Mouse (Mus musculus) brain, embryonic 14.5 days (tissue): ENCODE measurements around the gene Dcaf6. TPM values are rescaled to one million over a fixed set of nuclear protein-coding genes. Genes with fewer than 3 reads are reported as not detected.

Experiments used
- DNase-seq: peaks from one replicate; pipeline ENCODE4 v3.0.0-alpha.2; 2011; ENCODE audit warnings: low read depth
- CTCF ChIP-seq: fragments of 200-500 bp; IDR thresholded peaks from 2 replicates; pipeline ENCODE4 v1.5.1; 2012; ENCODE audit warnings: inconsistent platforms, mild to moderate bottlenecking, moderate library complexity, borderline replicate concordance; ENCODE audit not compliant: insufficient read depth, insufficient read length; ENCODE audit errors: extremely low read depth
- POLR2A ChIP-seq: fragments of 200-500 bp; IDR thresholded peaks from 2 replicates; pipeline ENCODE4 v1.6.1; 2012; ENCODE audit warnings: mild to moderate bottlenecking, inconsistent platforms, borderline replicate concordance; ENCODE audit not compliant: poor library complexity, insufficient read depth, insufficient read length, severe bottlenecking; ENCODE audit errors: extremely low read depth
- polyA plus RNA-seq: library from polyadenylated mRNA; depleted of rRNA; stranded (reverse); fragments of >200 nt; gene quantifications from 2 replicates; pipeline ENCODE4 v1.2.3, GENCODE M21; 2012; rRNA removed

The Dcaf6 gene
- 25.7 and 27.4 TPM in 2 replicates for polyA plus RNA-seq

- peak; percentile 99 for DNase-seq
- TF ChIP-seq CTCF (no peak), POLR2A (peak; percentile 50)
Observed at GRCm38 (mm10) chr1:165460360-165460800, at the start of gene Dcaf6, which contains the start of gene Mpc2. Gene Dcaf6 (minus strand): TSS chr1:165460475. Gene Mpc2 (plus strand): TSS chr1:165460637.

DNA sequence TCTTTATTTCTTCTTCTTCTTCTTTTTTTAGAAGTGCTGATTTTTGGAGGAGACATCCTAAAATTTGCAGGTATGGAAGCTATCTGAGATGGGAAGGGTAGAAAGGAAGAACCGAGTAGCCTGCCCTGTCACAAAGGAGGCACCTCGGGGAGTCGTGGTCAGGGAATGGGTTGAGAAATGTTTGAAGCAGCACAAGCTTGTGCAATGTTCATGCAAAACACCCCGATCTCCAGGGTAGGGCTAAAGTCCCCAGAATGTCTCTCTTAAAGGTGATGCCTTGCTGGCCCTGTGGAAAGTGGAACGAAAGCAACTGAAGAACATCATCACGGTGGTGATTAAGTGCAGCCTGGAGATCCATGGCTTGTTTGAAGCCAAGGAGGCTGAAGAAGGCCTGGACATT lies 46.0 kb upstream of the Dcaf6 start:
- DNase-seq: no peak
- no peak for TF ChIP-seq CTCF
- TF ChIP-seq POLR2A: no peak

DNA sequence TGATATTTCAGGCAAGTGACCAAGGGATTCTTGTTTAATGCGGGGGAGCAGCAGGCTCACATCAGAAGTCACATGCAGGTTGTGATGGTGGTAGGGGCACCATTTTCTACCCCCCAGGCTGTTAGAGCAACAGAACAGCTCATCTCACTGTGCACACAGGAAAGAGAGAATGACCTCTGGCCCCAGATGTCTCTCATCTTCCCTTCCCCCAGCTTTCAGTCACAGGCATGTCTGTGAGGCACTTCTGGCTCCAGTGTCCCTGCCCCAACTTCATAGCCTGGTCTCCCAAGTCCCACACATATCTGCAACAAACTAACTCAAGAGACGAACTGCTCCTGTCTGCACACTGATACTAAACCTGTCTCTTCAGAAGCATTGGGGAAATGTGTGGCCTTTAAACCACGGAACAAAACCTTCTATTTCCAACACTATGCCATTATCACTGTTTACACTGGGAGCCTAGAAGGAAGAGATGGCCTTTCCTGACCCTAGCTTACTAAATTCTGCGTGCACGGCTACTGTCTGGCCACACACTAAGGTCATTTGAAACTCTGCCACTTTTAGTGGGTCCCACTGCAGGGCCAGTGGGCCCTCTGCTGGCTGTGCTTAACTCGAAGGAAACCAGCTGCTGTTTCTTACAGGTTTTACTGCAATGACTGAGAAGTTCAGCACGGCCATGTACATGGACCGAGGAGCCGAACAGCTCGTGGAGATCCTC lies 43.2 kb upstream of the Dcaf6 start:
- no peak for TF ChIP-seq POLR2A
- TF ChIP-seq CTCF: peak; percentile 33; the same call in 1 of the 2 replicates
- DNase-seq: peak; percentile 10

DNA sequence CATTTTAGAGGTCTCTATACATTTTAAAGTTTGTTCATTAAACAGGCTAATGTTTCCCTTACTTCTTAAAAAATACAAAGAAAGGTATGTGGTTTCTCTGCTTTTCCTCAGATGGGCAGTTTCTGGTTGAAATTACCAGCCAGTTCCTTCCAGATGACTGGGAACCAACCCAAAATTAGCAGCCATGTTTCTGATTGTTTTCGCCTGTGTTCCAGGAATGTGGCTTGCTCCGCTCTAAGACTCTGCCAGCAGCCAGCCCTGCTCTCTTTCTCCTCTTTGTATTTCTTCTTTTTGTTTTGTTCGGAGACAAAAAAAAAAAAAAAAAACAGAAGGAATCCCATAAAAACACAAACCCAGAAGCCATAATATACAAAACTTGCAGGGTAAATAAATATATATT lies 38.6 kb upstream of the Dcaf6 start:
- TF ChIP-seq CTCF: no peak
- TF ChIP-seq POLR2A: no peak
- DNase-seq: peak; percentile 77

DNA sequence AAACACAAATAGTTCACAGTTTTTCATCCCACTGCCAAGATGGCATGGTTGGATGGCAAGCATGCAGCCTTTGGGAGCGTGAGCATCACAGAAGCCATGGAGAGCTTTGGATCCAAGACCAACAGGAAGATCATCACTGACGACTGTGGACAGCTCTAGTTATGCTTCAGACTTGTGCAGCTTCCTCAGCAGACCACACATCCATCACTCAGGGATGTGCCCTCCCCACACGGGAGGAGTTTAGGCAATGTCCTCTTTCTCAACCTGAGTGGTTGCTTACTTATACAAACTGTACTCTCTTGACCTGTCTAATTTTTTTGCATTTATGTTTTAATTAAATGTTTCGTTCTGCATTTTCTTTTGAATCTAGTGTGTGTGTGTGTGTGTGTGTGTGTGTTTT lies 28.9 kb upstream of the Dcaf6 start:
- DNase-seq: no peak
- TF ChIP-seq POLR2A (no peak), CTCF (no peak)

- TF ChIP-seq POLR2A: no peak
- no peak for TF ChIP-seq CTCF
- DNase-seq: no peak
Observed at GRCm38 (mm10) chr1:165486108-165486507, 25.8 kb upstream of the Dcaf6 start.

DNA sequence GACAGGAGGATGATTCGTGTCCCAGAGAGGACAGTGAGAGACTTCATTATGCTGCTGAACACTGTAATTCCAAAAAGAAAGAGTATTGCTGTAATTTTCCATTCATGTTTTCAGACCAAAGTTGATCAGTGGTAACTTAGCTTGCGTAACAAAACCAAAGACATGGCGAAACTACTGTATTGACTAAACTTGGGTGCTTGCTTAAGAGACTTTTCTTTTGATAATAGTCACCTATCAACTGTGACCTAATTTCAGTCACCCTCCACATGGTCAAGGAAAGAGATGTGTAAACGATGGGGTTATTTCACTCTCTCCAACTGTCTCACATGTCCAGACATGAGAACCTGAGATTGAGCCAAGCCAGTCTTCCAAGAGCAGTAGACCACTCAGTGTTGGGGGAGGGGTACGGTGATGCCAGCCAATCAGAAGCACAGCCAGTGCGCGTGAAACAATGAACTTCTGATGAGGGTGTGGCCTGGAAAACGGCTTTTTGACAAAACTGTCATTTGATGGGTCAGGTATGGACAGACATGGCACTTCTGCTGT lies 24.5 kb upstream of the Dcaf6 start, which contains the start of gene Adcy10:
Adcy10 (plus strand) TSS at position 496 of the 546 bp plus-strand sequence.
- TF ChIP-seq POLR2A: no peak
- no peak for TF ChIP-seq CTCF
- no peak for DNase-seq

DNA sequence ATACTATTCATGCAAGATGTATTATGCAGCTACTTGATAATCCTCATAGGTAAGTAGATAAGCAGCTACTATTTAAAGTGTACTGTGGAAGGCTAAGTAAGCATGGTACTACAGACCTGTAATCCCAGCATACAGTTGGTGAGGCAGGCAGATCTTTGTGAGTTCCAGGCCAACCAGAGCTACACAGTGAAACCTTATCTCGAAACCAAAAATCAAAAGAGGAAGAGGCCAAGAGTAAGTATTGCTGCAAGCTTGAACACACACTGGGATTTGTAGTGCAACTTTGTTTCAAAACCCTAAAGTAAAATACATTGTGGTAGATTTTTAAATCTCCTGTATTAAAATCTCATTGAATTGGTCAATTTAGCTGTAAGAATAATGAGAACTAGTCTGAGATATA lies 11.2 kb upstream of the Dcaf6 start:
- TF ChIP-seq CTCF (no peak), POLR2A (no peak)
- no peak for DNase-seq

GRCm38 (mm10) chr1:165469717-165470116 lies 9.4 kb upstream of the Dcaf6 start:
- TF ChIP-seq CTCF (no peak), POLR2A (no peak)
- DNase-seq: no peak

DNA sequence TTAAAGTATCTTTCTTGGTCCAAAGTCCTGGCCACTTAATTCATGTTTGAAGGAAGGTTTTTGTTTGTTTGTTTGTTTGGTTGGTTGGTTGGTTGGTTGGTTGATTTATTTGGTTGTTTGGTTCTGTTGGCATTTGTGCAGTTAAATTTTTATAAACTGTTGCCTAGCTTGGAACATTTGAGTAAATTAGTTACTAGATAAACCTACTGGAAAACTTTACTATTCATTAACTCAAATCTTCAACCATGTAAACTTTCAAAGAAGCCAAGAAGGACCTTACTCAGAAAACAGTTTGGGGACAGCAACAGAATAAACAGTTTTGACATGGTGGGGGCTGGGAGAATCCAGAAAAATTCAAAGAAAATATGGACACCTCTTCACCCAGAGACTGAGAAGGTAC lies 8.7 kb upstream of the Dcaf6 start:
- no peak for DNase-seq
- no peak for TF ChIP-seq POLR2A

GRCm38 (mm10) chr1:165464574-165464973 lies 4.3 kb upstream of the Dcaf6 start:
- DNase-seq: no peak
- TF ChIP-seq CTCF (no peak), POLR2A (no peak)

DNA sequence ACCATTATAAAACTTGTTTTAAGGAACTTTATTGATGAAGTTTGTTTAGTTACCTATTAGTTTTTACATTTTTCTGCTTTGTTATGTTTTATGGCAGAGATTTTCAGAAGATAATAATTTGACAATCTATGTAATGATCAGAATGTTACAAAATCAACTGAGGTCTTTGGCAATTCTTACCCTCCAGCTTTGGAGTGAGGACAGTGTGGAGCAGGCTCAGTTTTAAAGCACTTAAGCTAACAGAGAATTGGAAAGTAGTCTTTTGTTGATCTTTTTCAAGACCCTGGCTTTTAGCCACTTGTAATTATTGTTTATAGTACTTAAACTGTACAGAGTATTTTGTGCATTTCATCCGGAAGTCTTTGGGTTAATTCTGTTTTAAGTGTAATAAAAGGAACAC lies 2.6 kb upstream of the Dcaf6 start:
- DNase-seq: no peak

More for the DNA sequence above, 2.6 kb upstream of the Dcaf6 start:
- no peak for TF ChIP-seq POLR2A
- TF ChIP-seq CTCF: no peak
